Mouse (Mus musculus) embryo, embryonic 9.5 days (tissue): ENCODE data around the gene Tkt.
A peak's percentile ranks its signal among the peaks of the same experiment; 100 is the strongest.
"Not testable (repeated sequence)": the region's sequence is repeated elsewhere in the genome, so short reads cannot be mapped to it uniquely, and the experiment has no call there.

Experiments used
- DNase-seq: peaks from one replicate; pipeline ENCODE4 v3.0.0-alpha.2; 2017; ENCODE audit errors: extremely low spot score

The Tkt gene

GRCm38 (mm10) chr14:30553185-30553584 is 5.0 kb downstream of the Tkt start:
- DNase-seq: no peak

DNA sequence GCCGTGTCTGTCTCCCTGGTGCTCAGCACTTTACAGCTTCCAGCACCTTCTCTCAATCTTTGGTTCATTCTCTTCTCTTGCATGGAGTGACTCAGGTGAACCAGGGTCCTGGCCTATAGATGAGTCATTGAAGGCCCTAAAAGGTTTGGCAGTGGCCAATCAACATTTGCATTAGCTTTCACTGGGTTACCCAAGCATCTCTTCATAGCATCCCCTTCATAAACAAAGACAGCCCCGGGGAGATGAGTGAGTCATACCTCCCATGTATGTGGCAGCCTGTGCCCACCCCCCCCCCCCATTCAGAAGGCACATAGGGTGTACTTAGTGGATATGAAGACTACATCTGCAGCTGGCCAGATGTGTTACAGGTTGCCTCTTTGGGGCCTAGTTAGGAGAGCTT is 8.5 kb downstream of the Tkt start:
- no peak for DNase-seq

DNA sequence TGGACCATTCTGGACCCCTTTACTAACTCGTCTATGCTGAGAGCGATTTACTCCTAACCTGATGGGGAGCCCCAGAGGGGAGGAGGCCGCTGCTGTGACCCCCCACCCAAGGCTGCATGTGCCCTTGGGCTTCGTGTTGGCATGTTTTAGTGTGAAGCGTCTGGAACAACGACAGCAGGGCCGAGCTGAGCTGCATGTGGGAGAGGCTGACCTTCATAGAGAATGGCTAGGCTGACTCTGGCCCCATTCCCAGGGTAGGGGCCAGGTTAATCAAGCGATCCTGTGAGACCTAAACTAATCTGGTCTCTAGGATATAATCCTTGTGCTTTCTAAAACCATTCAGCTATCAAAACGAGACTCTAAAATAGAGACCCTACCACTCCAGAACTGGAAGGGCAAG is 9.6 kb downstream of the Tkt start:
- no peak for DNase-seq

GRCm38 (mm10) chr14:30559321-30559850 is 11.2 kb downstream of the Tkt start:
- DNase-seq: no peak

DNA sequence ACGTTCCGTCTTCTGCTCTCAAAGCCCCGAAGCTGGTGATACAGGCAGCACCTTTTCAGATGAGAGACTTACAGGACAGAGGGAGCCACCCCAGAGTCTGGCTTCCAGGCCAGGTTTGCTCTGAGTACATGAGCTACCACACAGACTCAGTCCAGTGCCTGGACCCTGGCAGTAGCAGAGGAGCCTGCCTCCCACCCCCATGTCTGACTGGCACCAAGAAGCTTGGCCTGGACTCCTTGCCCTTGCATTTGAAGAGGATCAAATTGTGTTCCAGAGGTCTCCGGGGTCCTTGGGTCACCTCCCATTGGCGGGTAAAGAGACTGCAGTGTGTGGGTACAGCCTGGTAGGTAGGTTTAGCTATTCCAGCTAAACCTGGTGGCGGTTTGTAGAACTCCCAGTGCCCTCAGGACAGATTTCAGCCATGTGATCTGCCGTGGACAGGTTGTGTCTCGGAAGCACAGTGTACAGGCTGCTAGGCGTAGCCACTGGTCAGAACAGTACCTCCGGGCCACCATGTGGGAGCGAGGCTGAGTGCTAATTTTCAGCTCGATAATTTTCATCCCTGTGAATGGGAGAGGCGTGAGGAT is 12.7 kb downstream of the Tkt start:
- no peak for DNase-seq

GRCm38 (mm10) chr14:30561470-30562187 is 13.5 kb downstream of the Tkt start:
- DNase-seq: no peak

DNA sequence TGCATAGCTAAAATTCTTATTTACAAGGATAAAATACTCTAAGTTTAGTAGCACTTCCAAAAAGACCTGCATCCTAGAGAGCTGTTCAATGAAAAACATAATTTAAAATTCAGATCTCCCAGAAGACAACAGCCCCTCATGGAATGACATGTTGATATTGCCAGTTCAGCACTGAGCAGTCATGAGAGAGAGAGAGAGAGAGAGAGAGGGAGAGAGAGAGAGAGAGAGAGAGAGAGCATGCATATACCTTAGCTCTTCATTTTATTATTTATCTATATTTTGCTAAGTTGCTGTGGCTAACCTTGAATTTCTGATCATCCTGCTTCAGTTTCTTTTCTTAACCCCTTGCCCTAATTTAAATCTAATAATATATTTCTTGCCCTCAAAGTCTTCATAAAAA is 14.2 kb downstream of the Tkt start:
- DNase-seq: no peak

DNA sequence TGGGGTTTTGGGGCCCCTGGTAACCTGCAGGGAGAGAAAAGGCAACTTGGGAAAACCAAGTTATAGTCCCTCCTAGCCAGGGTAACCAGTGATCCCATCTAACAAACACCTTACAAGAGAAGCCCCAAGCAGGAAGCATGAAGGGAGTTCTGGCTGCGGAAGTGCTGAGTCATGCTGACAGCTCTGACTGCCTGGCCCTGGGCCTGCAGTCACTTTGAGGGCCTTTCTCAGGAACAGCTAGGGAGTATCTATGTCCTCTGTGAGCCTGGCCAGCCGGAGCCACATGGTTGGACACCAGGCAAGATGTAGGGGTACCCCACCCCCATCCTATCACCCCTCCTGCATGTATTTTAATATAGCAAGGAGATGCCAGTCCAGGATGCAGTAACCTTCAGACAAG is 16.3 kb downstream of the Tkt start:
- DNase-seq: no peak

GRCm38 (mm10) chr14:30566317-30566716 is 18.2 kb downstream of the Tkt start:
- DNase-seq: no peak

GRCm38 (mm10) chr14:30568016-30568415 is 19.9 kb downstream of the Tkt start:
- no peak for DNase-seq

GRCm38 (mm10) chr14:30570303-30570702 is 22.1 kb downstream of the Tkt start:
- DNase-seq: no peak

DNA sequence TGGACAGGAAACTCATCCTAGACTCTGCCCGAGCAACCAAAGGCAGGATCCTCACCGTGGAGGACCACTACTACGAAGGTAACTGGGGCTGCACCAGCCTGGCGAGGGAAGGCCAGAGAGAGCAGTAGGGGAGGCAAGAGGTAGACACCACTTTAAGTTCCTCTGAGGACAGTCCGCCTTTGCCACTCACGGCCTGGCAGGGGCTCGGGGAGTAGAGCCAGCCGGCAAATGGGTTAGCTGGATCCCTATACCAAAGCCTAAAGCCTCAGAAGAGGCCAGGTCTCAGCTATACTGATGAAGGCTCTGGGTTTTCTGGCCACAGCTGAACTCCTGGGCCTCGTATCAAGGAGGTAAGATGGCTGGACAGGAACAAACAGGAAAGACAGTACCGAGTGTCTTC is 24.1 kb downstream of the Tkt start:
- no peak for DNase-seq

- DNase-seq: no peak
These were observed 25.1 kb downstream of the Tkt start for GRCm38 (mm10) chr14:30573235-30573634.

DNA sequence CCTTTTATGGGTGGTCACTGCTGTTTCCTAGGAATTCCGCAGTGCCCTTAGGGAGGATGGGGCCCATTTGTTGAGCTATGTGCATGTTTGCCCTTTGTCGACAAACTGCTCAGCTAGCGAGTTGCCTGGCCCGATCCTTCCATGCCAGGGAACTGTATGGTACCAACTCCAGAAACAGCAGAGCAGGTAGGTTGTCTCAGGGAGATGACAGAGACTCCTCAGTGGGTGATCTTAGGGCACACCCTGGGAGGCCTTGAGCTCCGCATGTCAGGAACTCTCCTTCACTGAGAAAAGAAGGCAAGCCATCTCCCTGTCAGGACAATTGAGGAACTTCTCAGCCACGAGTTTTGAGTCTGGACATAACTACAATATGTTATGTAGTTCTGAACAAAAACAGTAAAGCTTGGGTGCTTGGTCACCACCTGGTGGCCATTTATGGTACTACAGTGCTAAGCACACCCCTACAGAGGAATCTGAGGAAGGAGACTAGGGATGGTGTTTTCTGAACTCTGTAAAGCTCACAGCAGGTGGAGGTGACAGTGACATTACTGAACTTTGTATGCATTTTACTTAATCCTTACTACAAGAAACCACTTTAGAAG is 25.9 kb downstream of the Tkt start:
- peak; percentile 66 for DNase-seq

- no peak for DNase-seq
These were observed 27.6 kb downstream of the Tkt start for GRCm38 (mm10) chr14:30575791-30576190.

- DNase-seq: no peak
These were observed 28.1 kb downstream of the Tkt start for GRCm38 (mm10) chr14:30576260-30576659.

DNA sequence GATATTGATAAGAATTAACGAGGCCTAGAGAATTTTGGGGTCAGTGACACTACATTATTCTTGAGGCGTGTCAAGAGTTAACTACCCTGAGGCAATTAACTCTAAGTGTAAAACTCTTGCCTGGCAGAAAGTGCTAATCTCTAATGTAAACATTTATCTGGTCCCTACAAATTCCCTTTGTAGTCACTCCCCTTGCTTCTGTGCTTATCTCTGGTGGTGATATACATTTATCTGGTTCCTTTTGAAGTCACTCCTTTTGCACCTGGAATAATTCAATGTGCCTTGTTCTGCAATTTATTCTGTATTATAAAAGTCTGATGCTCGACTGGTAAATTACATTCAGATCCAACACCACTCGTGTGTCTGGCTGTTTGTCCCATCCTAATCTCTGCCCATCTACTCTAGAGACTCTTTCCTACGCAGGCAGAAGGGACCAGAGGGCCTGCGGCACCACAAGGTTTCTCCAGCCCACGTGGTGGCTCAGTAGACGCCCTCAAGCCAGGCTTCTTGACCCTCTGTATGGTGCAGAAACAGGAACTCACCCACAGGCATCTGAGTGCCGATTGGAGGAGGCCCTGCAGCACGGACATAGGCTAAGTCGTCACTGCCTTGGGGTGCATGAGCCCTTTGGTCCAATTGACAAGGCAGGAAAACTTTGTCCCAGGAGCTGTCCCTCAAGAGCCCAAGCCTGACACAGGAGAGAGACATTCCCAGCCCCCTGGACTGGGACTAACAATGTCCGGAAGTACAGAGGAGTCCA is 29.3 kb downstream of the Tkt start:
- not testable (repeated sequence) for DNase-seq

DNA sequence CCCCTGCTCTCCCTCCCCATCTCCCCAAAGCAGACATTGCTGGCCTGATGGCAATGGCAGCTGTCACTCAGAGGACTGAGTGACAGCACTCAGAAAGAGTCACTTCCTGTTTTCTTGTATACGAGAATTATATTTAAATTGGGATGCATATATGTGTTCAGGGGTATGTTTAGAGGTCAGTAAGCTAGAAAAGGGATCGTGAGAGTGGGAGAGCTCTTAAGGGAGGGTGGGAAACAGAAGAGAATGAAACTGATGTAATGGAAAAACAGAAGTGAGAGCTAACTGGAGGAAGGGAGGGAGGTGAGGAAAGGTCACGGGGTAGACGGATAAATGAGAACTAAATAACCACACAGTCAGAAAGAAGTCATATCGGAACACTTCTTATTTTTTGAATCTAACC is 31.0 kb downstream of the Tkt start:
- no peak for DNase-seq

GRCm38 (mm10) chr14:30579882-30580281 is 31.7 kb downstream of the Tkt start:
- DNase-seq: no peak

DNA sequence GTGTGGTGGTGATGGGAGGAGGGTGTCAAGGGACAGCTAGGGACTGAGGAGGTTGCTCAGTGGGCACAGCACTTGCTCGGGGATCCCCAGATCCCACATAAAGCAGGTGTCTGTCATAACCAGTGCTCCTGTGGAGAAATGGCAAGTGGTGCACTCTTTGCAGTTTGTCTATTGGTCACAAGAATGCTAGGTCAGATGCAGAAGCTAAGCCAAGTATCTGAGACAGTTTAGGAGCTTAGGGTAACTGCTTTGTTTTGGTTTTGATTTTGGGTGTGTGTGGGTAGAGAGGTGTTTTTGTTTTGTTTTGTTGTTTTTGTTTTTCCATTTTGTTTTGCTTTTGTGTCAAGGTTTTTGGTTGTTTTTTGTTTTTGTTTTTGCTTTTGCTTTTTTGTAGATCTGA is 33.1 kb downstream of the Tkt start:
- DNase-seq: no peak

DNA sequence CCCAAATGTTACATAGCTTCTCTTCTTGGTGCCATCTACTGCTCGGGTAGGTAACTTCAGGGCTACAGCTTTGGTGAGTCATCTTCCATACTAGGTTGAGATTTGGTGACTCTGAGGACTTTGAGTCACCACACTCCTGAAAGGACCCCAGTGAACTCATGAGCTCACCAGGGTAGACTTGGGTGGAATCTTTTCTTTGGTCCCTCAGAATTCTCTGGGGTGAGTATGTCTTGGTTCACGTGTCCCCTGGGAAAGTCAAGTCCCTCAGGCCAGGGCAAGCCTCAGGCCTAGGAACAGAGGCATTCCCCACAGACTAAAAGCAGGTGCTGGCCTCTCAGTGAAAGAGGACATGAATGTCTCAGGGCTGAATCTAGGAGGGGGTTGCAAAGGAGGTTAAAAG is 35.9 kb downstream of the Tkt start:
- DNase-seq: no peak

GRCm38 (mm10) chr14:30584497-30585251 is 36.5 kb downstream of the Tkt start:
- DNase-seq: peak; percentile 43
